Mouse (Mus musculus): Measurements from ENCODE around the gene Gm20604. TPM values are rescaled to one million over a fixed set of nuclear protein-coding genes. Genes with fewer than 3 reads are reported as not detected.

Gm20604 gene
- polyA plus RNA-seq, 1 experiment from 2014 or later, result 35.0 TPM

DNA sequence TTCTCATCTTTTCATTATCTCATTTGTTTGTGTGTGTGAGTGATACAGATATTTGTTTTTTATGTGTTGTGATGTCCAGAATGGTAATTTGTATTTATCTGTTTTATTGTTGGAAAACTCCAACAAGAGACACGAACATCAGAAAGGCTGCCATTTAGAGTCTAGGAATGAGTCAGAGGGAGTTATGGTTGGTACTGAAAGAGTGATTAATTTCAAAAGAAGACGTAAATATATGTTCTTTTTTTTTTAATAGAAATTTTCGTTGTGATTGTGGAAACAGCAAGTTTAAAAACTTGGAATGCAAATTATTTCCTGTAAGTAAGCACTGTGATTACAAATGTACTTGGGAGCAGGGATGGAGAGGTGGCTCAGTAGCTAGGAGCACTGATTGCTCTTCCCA, 3.2 kb upstream of the Gm20604 start:
- no peak overlapping the region for H3K27ac ChIP-seq
- H3K4me3 ChIP-seq, result no peak overlapping the region
- no peak for DNase-seq (ENCODE audit: extremely low spot score, low spot score)
- no peaks in the 10 kb centered on the region for H3K27me3 ChIP-seq (ENCODE audit: poor library complexity, severe bottlenecking)
- peaks cover 59% of the 10 kb centered on the region for H3K36me3 ChIP-seq (replicated peaks)
- WGBS, result 91% methylated on average over 3 of the region's 3 CpGs
- H3K9me3 ChIP-seq, result no peaks in the 10 kb centered on the region
- peaks cover 26% of the 10 kb centered on the region for H3K4me1 ChIP-seq

DNA sequence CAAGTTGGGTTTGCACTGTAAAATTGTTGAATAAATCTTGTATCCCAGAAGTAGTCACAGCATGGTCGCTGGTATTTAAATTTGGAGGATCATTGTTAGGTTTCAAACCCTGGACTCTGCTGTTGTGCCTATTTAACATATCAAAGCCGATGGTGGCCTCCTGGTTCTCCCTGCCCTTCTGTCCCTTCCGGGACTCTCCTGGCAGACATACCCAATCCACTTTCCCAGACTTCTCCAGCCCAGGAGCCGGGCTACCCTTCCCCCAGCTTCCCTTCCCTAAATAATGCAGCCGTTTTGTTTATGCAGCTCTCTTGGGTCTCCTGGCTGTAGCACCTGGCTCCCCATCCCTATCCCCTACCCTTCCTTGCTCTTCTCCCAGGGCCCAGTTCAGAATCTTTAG, 464 bp upstream of the Gm20604 start:
- 5% methylated on average over 5 of the region's 5 CpGs for WGBS
- Histone ChIP-seq H3K27ac (peak overlapping the region; percentile 94), H3K27me3 (ENCODE audit: poor library complexity, severe bottlenecking) (no peaks in the 10 kb centered on the region), H3K4me3 (peak overlapping the region; percentile 91), H3K36me3 (replicated peaks) (peaks cover 58% of the 10 kb centered on the region), H3K4me1 (peaks cover 32% of the 10 kb centered on the region), H3K9me3 (no peaks in the 10 kb centered on the region)
- DNase-seq (ENCODE audit: extremely low spot score, low spot score), result no peak

- under 1% methylated on average over 68 of the region's 73 CpGs for WGBS
- Histone ChIP-seq H3K36me3 (replicated peaks) (peaks cover 55% of the 10 kb centered on the region), H3K9me3 (no peaks in the 10 kb centered on the region), H3K4me1 (peaks cover 32% of the 10 kb centered on the region), H3K27ac (peak within 1 kb of the TSS; percentile 94), H3K27me3 (ENCODE audit: poor library complexity, severe bottlenecking) (no peaks in the 10 kb centered on the region), H3K4me3 (peak within 1 kb of the TSS; percentile 91)
- DNase-seq (ENCODE audit: extremely low spot score, low spot score), result peak; percentile 98
These were observed 626 bp downstream of the Gm20604 start, which contains the start of the genes Gm28051, Gon7 and Ubr7 for GRCm38 (mm10) chr12:102757689-102758402. Gm28051 (minus strand) TSS chr12:102757765. Gon7 (minus strand) TSS chr12:102757803. Ubr7 (plus strand) TSS chr12:102757967.

DNA sequence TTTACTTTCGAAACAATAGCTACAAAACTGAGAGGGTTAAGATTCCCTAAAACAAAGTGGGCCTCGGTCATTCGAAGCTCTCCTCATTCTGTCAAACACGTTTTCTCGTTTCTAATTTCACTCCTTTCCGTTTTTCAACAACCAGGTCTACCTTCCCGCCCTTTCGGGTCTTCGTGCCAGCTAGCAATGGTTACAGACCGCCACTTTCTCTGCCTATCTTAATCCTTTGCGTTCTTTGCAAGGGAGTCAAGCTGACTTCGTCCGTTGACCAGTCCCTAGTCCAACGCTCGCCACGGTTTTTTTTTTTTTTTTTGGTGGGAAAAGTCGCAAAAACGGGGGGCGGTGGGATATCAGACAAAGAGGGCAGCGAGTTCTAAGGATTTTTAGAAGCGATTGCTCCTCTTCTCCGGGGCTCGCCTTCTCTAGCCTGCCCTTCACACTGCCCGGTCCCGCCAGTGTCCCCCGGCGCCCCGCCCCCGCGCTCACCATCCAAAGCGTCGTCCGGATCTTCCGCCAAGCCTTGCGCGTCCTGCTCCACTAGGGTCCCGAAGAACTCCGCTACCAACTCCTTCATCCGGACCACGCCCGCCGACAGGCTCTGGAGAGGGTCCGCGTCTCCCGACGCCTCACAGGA, 1.3 kb downstream of the Gm20604 start:
- Histone ChIP-seq H3K27me3 (ENCODE audit: poor library complexity, severe bottlenecking) (no peaks in the 10 kb centered on the region), H3K9me3 (no peaks in the 10 kb centered on the region), H3K4me1 (peaks cover 32% of the 10 kb centered on the region), H3K36me3 (replicated peaks) (peaks cover 55% of the 10 kb centered on the region), H3K4me3 (peak overlapping the region; percentile 91), H3K27ac (peak overlapping the region; percentile 94)
- no peak for DNase-seq (ENCODE audit: extremely low spot score, low spot score)
- 2% methylated on average over 46 of the region's 46 CpGs for WGBS

- H3K4me1 ChIP-seq, result peaks cover 32% of the 10 kb centered on the region
- H3K4me3 ChIP-seq, result peak overlapping the region; percentile 91
- WGBS, result 90% methylated on average over 7 of the region's 7 CpGs
- peaks cover 52% of the 10 kb centered on the region for H3K36me3 ChIP-seq (replicated peaks)
- no peak overlapping the region for H3K27ac ChIP-seq
- no peak for DNase-seq (ENCODE audit: extremely low spot score, low spot score)
- no peaks in the 10 kb centered on the region for H3K9me3 ChIP-seq
- no peaks in the 10 kb centered on the region for H3K27me3 ChIP-seq (ENCODE audit: poor library complexity, severe bottlenecking)
These were observed 2.2 kb downstream of the Gm20604 start for GRCm38 (mm10) chr12:102756304-102756703.

DNA sequence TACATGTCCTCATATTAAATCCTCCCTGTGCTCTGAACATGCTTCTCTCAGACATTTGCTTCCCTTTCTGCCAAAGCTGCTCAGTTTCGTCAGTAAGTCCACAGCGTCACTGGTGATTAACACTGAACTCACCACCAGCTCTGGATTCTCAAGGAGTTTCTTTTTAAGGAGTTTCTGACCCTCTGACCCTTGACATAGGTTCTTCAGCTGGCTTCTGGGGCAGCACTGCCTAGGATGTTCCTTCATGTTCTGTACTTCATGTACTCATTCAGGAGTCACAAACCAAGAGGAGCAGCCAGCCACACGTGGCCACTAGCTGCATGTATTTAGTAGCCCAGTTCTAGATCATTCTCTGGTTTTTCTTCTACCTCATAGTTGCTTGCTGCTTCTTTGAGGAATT, 10.2 kb downstream of the Gm20604 start:
- Histone ChIP-seq H3K4me1 (peaks cover 17% of the 10 kb centered on the region), H3K27me3 (ENCODE audit: poor library complexity, severe bottlenecking) (no peaks in the 10 kb centered on the region), H3K9me3 (no peaks in the 10 kb centered on the region), H3K36me3 (replicated peaks) (peaks cover 57% of the 10 kb centered on the region), H3K4me3 (no peak overlapping the region), H3K27ac (no peak overlapping the region)
- DNase-seq (ENCODE audit: extremely low spot score, low spot score), result no peak
- 89% methylated on average over 3 of the region's 3 CpGs for WGBS

DNA sequence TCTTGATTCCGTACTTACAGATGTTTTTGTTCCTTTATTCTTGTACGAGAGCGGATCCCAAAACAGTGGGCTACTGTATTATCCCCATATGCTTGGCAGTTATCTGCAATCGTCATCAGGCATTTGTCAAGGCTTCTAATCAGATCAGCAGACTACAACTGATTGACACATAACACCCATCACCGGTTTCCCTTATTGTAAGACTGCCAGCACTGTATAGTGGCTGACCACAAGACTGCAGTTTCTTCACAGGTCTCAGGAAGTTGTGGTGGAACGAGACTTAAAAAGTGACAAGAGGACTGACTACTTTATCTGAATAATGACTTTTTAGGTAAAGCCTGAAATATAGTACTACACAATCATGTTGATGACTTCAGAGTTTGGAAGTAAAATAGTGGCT, 13.6 kb downstream of the Gm20604 start:
- no peaks in the 10 kb centered on the region for H3K9me3 ChIP-seq
- H3K4me1 ChIP-seq, result peaks cover 30% of the 10 kb centered on the region
- no peak for DNase-seq (ENCODE audit: extremely low spot score, low spot score)
- H3K27me3 ChIP-seq (ENCODE audit: poor library complexity, severe bottlenecking), result no peaks in the 10 kb centered on the region
- H3K36me3 ChIP-seq (replicated peaks), result peaks cover 56% of the 10 kb centered on the region
- WGBS, result 71% methylated on average over 6 of the region's 6 CpGs
- no peak overlapping the region for H3K27ac ChIP-seq
- peak overlapping the region; percentile 91 for H3K4me3 ChIP-seq

GRCm38 (mm10) chr12:102743589-102744574, 14.6 kb downstream of the Gm20604 start, which contains the start of the genes Moap1 and Tmem251:
Moap1 (minus strand) TSS chr12:102743661.
Tmem251 (plus strand) TSS chr12:102743762.
- Histone ChIP-seq H3K4me3 (peak within 1 kb of the TSS; percentile 91), H3K4me1 (peaks cover 30% of the 10 kb centered on the region), H3K36me3 (replicated peaks) (peaks cover 49% of the 10 kb centered on the region), H3K27ac (peak within 1 kb of the TSS; percentile 95), H3K9me3 (no peaks in the 10 kb centered on the region), H3K27me3 (ENCODE audit: poor library complexity, severe bottlenecking) (no peaks in the 10 kb centered on the region)
- 2% methylated on average over 63 of the region's 63 CpGs for WGBS
- DNase-seq (ENCODE audit: extremely low spot score, low spot score), result peak; percentile 90

- Histone ChIP-seq H3K27me3 (ENCODE audit: poor library complexity, severe bottlenecking) (no peaks in the 10 kb centered on the region), H3K36me3 (replicated peaks) (peaks cover 41% of the 10 kb centered on the region), H3K9me3 (no peaks in the 10 kb centered on the region), H3K4me3 (peak overlapping the region; percentile 91), H3K27ac (peak overlapping the region; percentile 95), H3K4me1 (peaks cover 30% of the 10 kb centered on the region)
- no peak for DNase-seq (ENCODE audit: extremely low spot score, low spot score)
- WGBS, result under 1% methylated on average over 33 of the region's 33 CpGs
These were observed 15.4 kb downstream of the Gm20604 start for GRCm38 (mm10) chr12:102743036-102743588.

DNA sequence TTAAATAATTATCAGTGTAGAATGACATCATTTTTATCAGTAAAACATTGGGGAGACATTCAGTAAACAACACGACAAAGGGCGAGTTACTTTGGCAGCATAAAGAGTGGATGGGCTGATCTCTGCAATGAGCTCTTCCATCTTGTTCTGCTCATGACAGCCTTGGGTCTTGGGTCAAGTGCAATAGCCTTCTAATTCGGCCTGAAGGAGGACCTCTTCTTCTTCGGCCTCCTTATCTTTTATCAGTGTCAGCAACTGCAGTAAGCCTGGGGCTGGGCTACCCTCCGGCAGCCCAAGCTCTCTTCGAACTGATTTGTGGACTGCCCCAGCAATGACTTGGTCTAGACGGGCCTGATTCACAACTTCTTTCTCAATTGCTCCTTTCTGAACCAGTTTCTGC, 16.4 kb downstream of the Gm20604 start:
- peak overlapping the region; percentile 91; the same call in 1 of the 2 replicates for H3K4me3 ChIP-seq
- no peak for DNase-seq (ENCODE audit: extremely low spot score, low spot score)

GRCm38 (mm10) chr12:102740285-102740684, 18.2 kb downstream of the Gm20604 start:
- Histone ChIP-seq H3K27me3 (ENCODE audit: poor library complexity, severe bottlenecking) (no peaks in the 10 kb centered on the region), H3K4me3 (no peak overlapping the region), H3K4me1 (peaks cover 27% of the 10 kb centered on the region), H3K36me3 (replicated peaks) (peaks cover 18% of the 10 kb centered on the region), H3K9me3 (no peaks in the 10 kb centered on the region), H3K27ac (no peak overlapping the region)
- WGBS, result 64% methylated on average over 3 of the region's 3 CpGs
- DNase-seq (ENCODE audit: extremely low spot score, low spot score), result no peak

More for the DNA sequence above, 16.4 kb downstream of the Gm20604 start:
- Histone ChIP-seq H3K4me1 (peaks cover 30% of the 10 kb centered on the region), H3K9me3 (no peaks in the 10 kb centered on the region), H3K27ac (no peak overlapping the region), H3K27me3 (ENCODE audit: poor library complexity, severe bottlenecking) (no peaks in the 10 kb centered on the region), H3K36me3 (replicated peaks) (peaks cover 31% of the 10 kb centered on the region)
- WGBS, result 91% methylated on average over 7 of the region's 7 CpGs

GRCm38 (mm10) chr12:102739096-102739495, 19.4 kb downstream of the Gm20604 start:
- no peak for DNase-seq (ENCODE audit: extremely low spot score, low spot score)
- H3K36me3 ChIP-seq (replicated peaks), result peaks cover 18% of the 10 kb centered on the region

More at GRCm38 (mm10) chr12:102739096-102739495, 19.4 kb downstream of the Gm20604 start:
- no peaks in the 10 kb centered on the region for H3K9me3 ChIP-seq
- H3K27me3 ChIP-seq (ENCODE audit: poor library complexity, severe bottlenecking), result no peaks in the 10 kb centered on the region
- 84% methylated on average over 5 of the region's 5 CpGs for WGBS
- H3K27ac ChIP-seq, result no peak overlapping the region
- peaks cover 17% of the 10 kb centered on the region for H3K4me1 ChIP-seq
- H3K4me3 ChIP-seq, result no peak overlapping the region
